ENCODE assay signal across 29 mouse cellular contexts in the genomic region with DNA sequence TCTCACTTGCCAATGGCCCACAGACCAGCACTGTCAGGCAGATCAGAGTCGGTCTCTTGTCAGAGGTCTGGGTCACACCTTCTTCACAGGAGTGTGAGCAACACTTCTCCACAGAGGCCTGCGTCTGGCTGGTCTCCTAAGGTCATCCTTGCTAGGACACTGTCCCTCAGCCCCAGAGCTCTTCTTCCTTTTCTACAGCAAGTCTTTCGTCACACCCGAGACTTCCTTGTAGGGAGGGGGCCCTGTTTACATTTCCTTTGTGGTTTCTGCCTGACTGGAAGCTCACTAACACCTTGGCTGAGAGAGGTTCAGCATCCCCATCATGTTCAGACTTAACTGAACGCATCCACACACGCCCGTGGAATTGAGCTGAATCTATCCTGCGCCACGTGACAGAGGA. TPM values are rescaled to one million over a fixed set of nuclear protein-coding genes. Genes with fewer than 3 reads are reported as not detected.
DNase-seq lines count a peak whose midpoint lies in the region; ATAC-seq and TF ChIP-seq lines count a peak whose summit lies in the region.
"Had no signal": no experiment of that assay in that cellular context is flagged by ENCODE, and none has a peak within 500 bp of the region (broad histone marks: within the 10 kb centered on the region; RNA-seq: fewer than 3 reads in every experiment).

No protein-coding gene starts in this region.

- TF ChIP-seq EP300 in heart, postnatal 0 days (IDR thresholded peaks at IDR 0.05; ENCODE audit: low read depth), result no peak

- no peaks in the 10 kb centered on the region for H3K27me3 ChIP-seq in embryonic facial prominence, embryonic 14.5 days (replicated peaks; ENCODE audit: control insufficient read depth, insufficient read depth, low read length)
- no peaks in the 10 kb centered on the region for H3K27me3 ChIP-seq in embryonic facial prominence, embryonic 10.5 days (replicated peaks; ENCODE audit: low read depth, poor library complexity, severe bottlenecking)
- no peaks in the 10 kb centered on the region for H3K27me3 ChIP-seq in heart, postnatal 0 days (ENCODE audit: control insufficient read depth, insufficient read depth, low read length)
- H3K27me3 ChIP-seq in heart, embryonic 11.5 days (ENCODE audit: control insufficient read depth, insufficient read depth, low read length), result no peaks in the 10 kb centered on the region
- H3K27me3 ChIP-seq: embryonic facial prominence, embryonic 15.5 days; heart, embryonic 12.5 days; hindbrain, embryonic 12.5 days had no signal

- no peak overlapping the region for H3K9ac ChIP-seq in embryonic facial prominence, embryonic 14.5 days (ENCODE audit: low read depth, low read length)
- no peak overlapping the region for H3K9ac ChIP-seq in heart, postnatal 0 days (replicated peaks; ENCODE audit: low read depth, low read length)
- no peak overlapping the region for H3K9ac ChIP-seq in heart, embryonic 11.5 days (ENCODE audit: low read depth, low read length)
- H3K9ac ChIP-seq: embryonic facial prominence, embryonic 15.5 days; heart, embryonic 12.5 days; hindbrain, embryonic 12.5 days had no signal

- peaks cover 62% of the 10 kb centered on the region for H3K36me3 ChIP-seq in embryonic facial prominence, embryonic 14.5 days (ENCODE audit: control insufficient read depth, insufficient read depth, low read length)
- H3K36me3 ChIP-seq in embryonic facial prominence, embryonic 10.5 days (replicated peaks), result peaks cover 60% of the 10 kb centered on the region
- peaks cover 41% of the 10 kb centered on the region for H3K36me3 ChIP-seq in heart, postnatal 0 days (replicated peaks; ENCODE audit: control insufficient read depth, insufficient read depth, low read length)
- H3K36me3 ChIP-seq in heart, embryonic 11.5 days (ENCODE audit: control insufficient read depth, insufficient read depth, low read length), result peaks cover 12% of the 10 kb centered on the region

- H3K27ac ChIP-seq in embryonic facial prominence, embryonic 14.5 days (replicated peaks; ENCODE audit: low read depth, low read length), result no peak overlapping the region
- H3K27ac ChIP-seq in embryonic facial prominence, embryonic 10.5 days (replicated peaks), result no peak overlapping the region
- 0 out of 2 replicates have a peak overlapping the region, but pooled peaks have one; percentile 30 for H3K27ac ChIP-seq in heart, postnatal 0 days (ENCODE audit: low read depth)
- no peak overlapping the region for H3K27ac ChIP-seq in heart, embryonic 11.5 days (ENCODE audit: low read depth, low read length)
- H3K27ac ChIP-seq: embryonic facial prominence, embryonic 15.5 days; forebrain, embryonic 10.5 days; hindbrain, embryonic 12.5 days had no signal

- no peak for TF ChIP-seq CTCF in heart, postnatal 0 days (IDR thresholded peaks at IDR 0.05; ENCODE audit: low read depth)

- no peak for ATAC-seq in embryonic facial prominence, embryonic 14.5 days (ENCODE audit: low read depth)
- ATAC-seq in heart, postnatal 0 days (ENCODE audit: insufficient read depth, low read depth), result no peak
- no peak for ATAC-seq in heart, embryonic 11.5 days (replicated peaks; ENCODE audit: insufficient number of reproducible peaks, low FRiP score, low TSS enrichment)
- peak; percentile 83 for ATAC-seq in megakaryocyte, adult 5-6 weeks (ENCODE audit: poor library complexity, severe bottlenecking)
- ATAC-seq: CD4-positive, CD25-positive, alpha-beta regulatory T cell, adult 4 months; forebrain, embryonic 14.5 days; hindbrain, embryonic 16.5 days; inflammation-experienced regulatory T-cells, adult 6 months; intestine, postnatal 0 days had no signal

- no peak overlapping the region for H3K4me2 ChIP-seq in embryonic facial prominence, embryonic 14.5 days (ENCODE audit: low read depth, low read length)
- H3K4me2 ChIP-seq in heart, postnatal 0 days (ENCODE audit: low read depth, low read length), result no peak overlapping the region
- H3K4me2 ChIP-seq in heart, embryonic 11.5 days, result no peak overlapping the region
- H3K4me2 ChIP-seq: embryonic facial prominence, embryonic 15.5 days; heart, embryonic 12.5 days; hindbrain, embryonic 12.5 days had no signal

- no peaks in the 10 kb centered on the region for H3K4me1 ChIP-seq in embryonic facial prominence, embryonic 14.5 days (ENCODE audit: control insufficient read depth, insufficient read depth, low read length)
- H3K4me1 ChIP-seq in embryonic facial prominence, embryonic 10.5 days, result 0 out of 2 replicates have a peak, but pooled peaks cover 4% of the 10 kb centered on the region
- H3K4me1 ChIP-seq in heart, postnatal 0 days (ENCODE audit: control insufficient read depth, insufficient read depth), result no peaks in the 10 kb centered on the region
- 0 out of 2 replicates have a peak, but pooled peaks cover 3% of the 10 kb centered on the region for H3K4me1 ChIP-seq in heart, embryonic 11.5 days (ENCODE audit: control insufficient read depth, insufficient read depth, low read length)
- H3K4me1 ChIP-seq: forebrain, embryonic 10.5 days; hindbrain, embryonic 12.5 days had no signal

- WGBS in embryonic facial prominence, embryonic 14.5 days, result 76% methylated on average over 9 of the region's 9 CpGs
- 85% methylated on average over 9 of the region's 9 CpGs for WGBS in embryonic facial prominence, embryonic 10.5 days
- WGBS in heart, postnatal 0 days, result 60% methylated on average over 9 of the region's 9 CpGs
- WGBS in heart, embryonic 11.5 days (ENCODE audit: insufficient replicate concordance), result 63% methylated on average over 9 of the region's 9 CpGs

- no peaks in the 10 kb centered on the region for H3K9me3 ChIP-seq in embryonic facial prominence, embryonic 14.5 days (ENCODE audit: control insufficient read depth, low read length)
- no peaks in the 10 kb centered on the region for H3K9me3 ChIP-seq in embryonic facial prominence, embryonic 10.5 days
- no peaks in the 10 kb centered on the region for H3K9me3 ChIP-seq in heart, postnatal 0 days (replicated peaks; ENCODE audit: control insufficient read depth, low read length)
- H3K9me3 ChIP-seq in heart, embryonic 11.5 days (replicated peaks; ENCODE audit: control insufficient read depth, low read length), result no peaks in the 10 kb centered on the region
- H3K9me3 ChIP-seq: embryonic facial prominence, embryonic 15.5 days; forebrain, embryonic 10.5 days; G1E; heart, embryonic 12.5 days; hindbrain, embryonic 12.5 days had no signal

- peak; percentile 46 for DNase-seq in embryonic facial prominence, embryonic 14.5 days (ENCODE audit: low spot score)
- DNase-seq in embryonic facial prominence, embryonic 10.5 days (ENCODE audit: low spot score), result no peak
- DNase-seq in heart, postnatal 0 days (ENCODE audit: low spot score), result no peak
- DNase-seq in cerebellum, postnatal 10 days, result no peak
- DNase-seq in kidney, postnatal 36 days, result no peak
- DNase-seq: adrenal gland, adult 8-10 months; adrenal gland, postnatal 36 days; B cell, adult 2 months; cerebellum, adult 11-12 months; cerebellum, adult 9-10 months; cerebellum, postnatal 36 days; gastrocnemius, postnatal 36 days; heart, adult 18-20 months; heart, postnatal 4 days had no signal

- H3K4me3 ChIP-seq in embryonic facial prominence, embryonic 14.5 days (ENCODE audit: low read depth, low read length), result no peak overlapping the region
- no peak overlapping the region for H3K4me3 ChIP-seq in embryonic facial prominence, embryonic 10.5 days
- no peak overlapping the region for H3K4me3 ChIP-seq in heart, postnatal 0 days (ENCODE audit: low read depth, low read length)
- H3K4me3 ChIP-seq in heart, embryonic 11.5 days (ENCODE audit: low read depth, low read length), result no peak overlapping the region
- H3K4me3 ChIP-seq: embryonic facial prominence, embryonic 15.5 days; erythroblast, embryonic 14.5 days; forebrain, embryonic 10.5 days; heart, embryonic 12.5 days; hindbrain, embryonic 12.5 days had no signal

RNA-seq across cellular contexts. Expression of a gene that starts 19.6 kb away (rescaled TPM):
- polyA plus RNA-seq in embryonic facial prominence, embryonic 14.5 days (2014; fragmentation: Nextera tagmentation; extraction: Ambion mirVana), result 3.6 and 3.7 TPM in 2 replicates
- 6.5 TPM in 2 replicates for polyA plus RNA-seq in embryonic facial prominence, embryonic 10.5 days (2016; fragmentation: Nextera tagmentation; extraction: Ambion mirVana)
- 5.5 and 6.1 TPM in 2 replicates for total RNA-seq in heart, postnatal 0 days (2014; rRNA removed; ENCODE audit: low replicate concordance)
- 2.7 TPM in 2 replicates for polyA plus RNA-seq in heart, postnatal 0 days (2015; fragmentation: Nextera tagmentation; extraction: Ambion mirVana)
- polyA plus RNA-seq in heart, embryonic 11.5 days (2014; fragmentation: Nextera tagmentation; extraction: Ambion mirVana), result 2.1 and 3.1 TPM in 2 replicates
- total RNA-seq in megakaryocyte, adult 5-6 weeks (2015), result 7.9 and 8.6 TPM in 2 replicates
- total RNA-seq in megakaryocyte, adult 5-6 weeks (2017), result 6.7 and 7.5 TPM in 2 replicates
- polyA plus RNA-seq: erythroblast, embryonic 14.5 days had no signal

RNA-seq across cellular contexts. Expression of a gene that starts 36.4 kb away (rescaled TPM):
- polyA plus RNA-seq in embryonic facial prominence, embryonic 14.5 days (2014; fragmentation: Nextera tagmentation; extraction: Ambion mirVana), result 7.5 and 10.0 TPM in 2 replicates
- 0.10 TPM in 1 of 2 replicates, not detected in the other for polyA plus RNA-seq in embryonic facial prominence, embryonic 10.5 days (2016; fragmentation: Nextera tagmentation; extraction: Ambion mirVana)
- 1.0 and 4.2 TPM in 2 replicates for total RNA-seq in heart, postnatal 0 days (2014; rRNA removed; ENCODE audit: low replicate concordance)
- 1.4 and 1.8 TPM in 2 replicates for polyA plus RNA-seq in heart, postnatal 0 days (2015; fragmentation: Nextera tagmentation; extraction: Ambion mirVana)
- 0.11 and 0.17 TPM in 2 replicates for polyA plus RNA-seq in heart, embryonic 11.5 days (2014; fragmentation: Nextera tagmentation; extraction: Ambion mirVana)
- total RNA-seq in megakaryocyte, adult 5-6 weeks (2015), result not detected in 2 replicates
- not detected in 2 replicates for total RNA-seq in megakaryocyte, adult 5-6 weeks (2017)
- polyA plus RNA-seq: CD4-positive, CD25-positive, alpha-beta regulatory T cell, adult 4 months; erythroblast, embryonic 14.5 days; G1E; inflammation-experienced regulatory T-cells, adult 6 months had no signal

RNA-seq across cellular contexts. Expression of a gene that starts 50.4 kb away (rescaled TPM):
- not detected in 2 replicates for polyA plus RNA-seq in embryonic facial prominence, embryonic 14.5 days (2014; fragmentation: Nextera tagmentation; extraction: Ambion mirVana)
- polyA plus RNA-seq in embryonic facial prominence, embryonic 10.5 days (2016; fragmentation: Nextera tagmentation; extraction: Ambion mirVana), result not detected in 2 replicates
- total RNA-seq in heart, postnatal 0 days (2014; rRNA removed; ENCODE audit: low replicate concordance), result not detected in 2 replicates
- polyA plus RNA-seq in heart, postnatal 0 days (2015; fragmentation: Nextera tagmentation; extraction: Ambion mirVana), result not detected in 2 replicates
- polyA plus RNA-seq in heart, embryonic 11.5 days (2014; fragmentation: Nextera tagmentation; extraction: Ambion mirVana), result not detected in 2 replicates
- total RNA-seq in megakaryocyte, adult 5-6 weeks (2015), result not detected in 2 replicates
- not detected in 2 replicates for total RNA-seq in megakaryocyte, adult 5-6 weeks (2017)
- total RNA-seq: adrenal gland, adult 8-10 months; adrenal gland, postnatal 36 days; gastrocnemius, adult 8-10 months; gastrocnemius, postnatal 36 days; heart, adult 18-20 months; heart, postnatal 4 days had no signal
- polyA plus RNA-seq: brain, embryonic 14.5 days; embryonic facial prominence, embryonic 15.5 days; erythroblast, embryonic 14.5 days; forebrain, embryonic 10.5 days; forebrain, embryonic 14.5 days; G1E; heart, embryonic 12.5 days; hindbrain, embryonic 12.5 days; inflammation-experienced regulatory T-cells, adult 6 months; intestine, postnatal 0 days had no signal

RNA-seq across cellular contexts. Expression of a gene that starts 56.3 kb away (rescaled TPM):
- not detected in 2 replicates for polyA plus RNA-seq in embryonic facial prominence, embryonic 14.5 days (2014; fragmentation: Nextera tagmentation; extraction: Ambion mirVana)
- polyA plus RNA-seq in embryonic facial prominence, embryonic 10.5 days (2016; fragmentation: Nextera tagmentation; extraction: Ambion mirVana), result 0.72 TPM in 1 of 2 replicates, not detected in the other
- 7.1 TPM in 1 of 2 replicates, not detected in the other for total RNA-seq in heart, postnatal 0 days (2014; rRNA removed; ENCODE audit: low replicate concordance)
- polyA plus RNA-seq in heart, postnatal 0 days (2015; fragmentation: Nextera tagmentation; extraction: Ambion mirVana), result not detected in 2 replicates
- not detected in 2 replicates for polyA plus RNA-seq in heart, embryonic 11.5 days (2014; fragmentation: Nextera tagmentation; extraction: Ambion mirVana)
- not detected in 2 replicates for total RNA-seq in megakaryocyte, adult 5-6 weeks (2015)
- total RNA-seq in megakaryocyte, adult 5-6 weeks (2017), result not detected in 2 replicates
- total RNA-seq: G1E; gastrocnemius, adult 8-10 months; gastrocnemius, postnatal 36 days had no signal
- polyA plus RNA-seq: CD4-positive, CD25-positive, alpha-beta regulatory T cell, adult 4 months; erythroblast, embryonic 14.5 days; forebrain, embryonic 14.5 days; G1E; hindbrain, embryonic 16.5 days; inflammation-experienced regulatory T-cells, adult 6 months had no signal
